Mouse (Mus musculus) kidney, postnatal 0 days (tissue): ENCODE measurements around the gene Ewsr1. TPM values are rescaled to one million over a fixed set of nuclear protein-coding genes. Genes with fewer than 3 reads are reported as not detected.

ENCODE experiments used
- ATAC-seq: fragments of 200-750 bp; cut with Nextera tagmentation; replicated peaks from 2 replicates; pipeline ENCODE4 v1.8.0; 2017; ENCODE audit warnings: low read depth, moderate number of reproducible peaks, moderate TSS enrichment, moderate library complexity; ENCODE audit not compliant: low FRiP score
- DNase-seq: peaks from one replicate; pipeline ENCODE4 v3.0.0-alpha.2; 2016; ENCODE audit warnings: low spot score
- H3K27ac ChIP-seq: fragments of 300-500 bp; sonication (generic); 2 replicates; pipeline ENCODE4 v1.5.1; 2014; ENCODE audit warnings: mild to moderate bottlenecking
- H3K27me3 ChIP-seq: fragments of 300-500 bp; sonication (generic); 2 replicates; pipeline ENCODE4 v1.6.1; 2014; ENCODE audit warnings: low read length, mixed read lengths; ENCODE audit not compliant: insufficient read depth
- H3K36me3 ChIP-seq: fragments of 300-500 bp; sonication (generic); 2 replicates; pipeline ENCODE4 v1.6.1; 2014; ENCODE audit warnings: low read length, mixed read lengths; ENCODE audit not compliant: insufficient read depth
- H3K4me1 ChIP-seq: fragments of 300-500 bp; sonication (generic); replicated peaks from 2 replicates; pipeline ENCODE4 v1.6.1; 2014; ENCODE audit warnings: antibody characterized with exemption, low read length, mixed read lengths; ENCODE audit not compliant: insufficient read depth
- H3K4me2 ChIP-seq: fragments of 300-500 bp; sonication (generic); 2 replicates; pipeline ENCODE4 v1.6.1; 2014; ENCODE audit warnings: mild to moderate bottlenecking, low read length, moderate library complexity, mixed read lengths
- H3K4me3 ChIP-seq: fragments of 300-500 bp; sonication (generic); replicated peaks from 2 replicates; pipeline ENCODE4 v1.5.1; 2014; ENCODE audit warnings: low read depth, low read length
- H3K9ac ChIP-seq: fragments of 300-500 bp; sonication (generic); 2 replicates; pipeline ENCODE4 v1.6.1; 2014; ENCODE audit warnings: low read depth, low read length
- H3K9me3 ChIP-seq: fragments of 300-500 bp; sonication (generic); replicated peaks from 2 replicates; pipeline ENCODE4 v1.6.1; 2016; ENCODE audit warnings: low read length, inconsistent platforms, mixed read lengths
- CTCF ChIP-seq: IDR thresholded peaks from 2 replicates; pipeline ENCODE4 v1.5.1; 2016; ENCODE audit warnings: antibody characterized with exemption, low read depth, mild to moderate bottlenecking, moderate library complexity
- WGBS: fragments of 180-500 bp; shearing (Covaris S2); extraction: QIAGEN DNeasy Blood & Tissue Kit; methylation state at CpG from one replicate; pipeline ENCODE4 v1.1.7; 2014; 5-methylcytosine and 5-hydroxymethylcytosine counted together
- polyA plus RNA-seq: library from polyadenylated mRNA; unstranded; fragments of >200 nt; fragmentation: Nextera tagmentation; extraction: Ambion mirVana; gene quantifications from 2 replicates; pipeline ENCODE4 v1.2.1, GENCODE M21; 2015

Gene Ewsr1
- polyA plus RNA-seq, 1 experiment from 2014 or later, result 477 TPM

GRCm38 (mm10) chr11:5138642-5139041 is 39.6 kb upstream of the Ewsr1 start:
- Histone ChIP-seq H3K27ac (no peak overlapping the region), H3K9ac (no peak overlapping the region), H3K9me3 (no peaks in the 10 kb centered on the region), H3K27me3 (no peaks in the 10 kb centered on the region), H3K4me2 (no peak overlapping the region), H3K4me1 (peaks cover 13% of the 10 kb centered on the region), H3K36me3 (no peaks in the 10 kb centered on the region), H3K4me3 (no peak overlapping the region)
- ATAC-seq (no peak), DNase-seq (no peak)
- 74% methylated on average over 2 of the region's 2 CpGs for WGBS
- no peak for TF ChIP-seq CTCF

GRCm38 (mm10) chr11:5135914-5136313 is 36.8 kb upstream of the Ewsr1 start:
- Histone ChIP-seq H3K4me3 (no peak overlapping the region), H3K27me3 (no peaks in the 10 kb centered on the region), H3K9me3 (no peaks in the 10 kb centered on the region), H3K9ac (no peak overlapping the region), H3K27ac (peak overlapping the region; percentile 66), H3K4me1 (peaks cover 6% of the 10 kb centered on the region), H3K36me3 (peaks cover 5% of the 10 kb centered on the region; the same call in 1 of the 2 replicates), H3K4me2 (no peak overlapping the region)
- WGBS, result 66% methylated on average over 11 of the region's 11 CpGs
- no peak for ATAC-seq
- DNase-seq, result no peak
- TF ChIP-seq CTCF, result no peak

GRCm38 (mm10) chr11:5132751-5133150 is 33.7 kb upstream of the Ewsr1 start:
- no peak overlapping the region for H3K4me2 ChIP-seq
- no peak for TF ChIP-seq CTCF
- no peak overlapping the region for H3K27ac ChIP-seq
- DNase-seq, result no peak
- H3K4me1 ChIP-seq, result peaks cover 18% of the 10 kb centered on the region
- no peak for ATAC-seq
- peaks cover 11% of the 10 kb centered on the region; the same call in 1 of the 2 replicates for H3K36me3 ChIP-seq
- no peaks in the 10 kb centered on the region for H3K9me3 ChIP-seq
- WGBS, result 51% methylated on average over 4 of the region's 4 CpGs
- no peak overlapping the region for H3K9ac ChIP-seq
- no peak overlapping the region for H3K4me3 ChIP-seq
- no peaks in the 10 kb centered on the region for H3K27me3 ChIP-seq

GRCm38 (mm10) chr11:5130111-5130665 is 31.1 kb upstream of the Ewsr1 start:
- H3K36me3 ChIP-seq, result peaks cover 11% of the 10 kb centered on the region; the same call in 1 of the 2 replicates
- no peak overlapping the region for H3K4me2 ChIP-seq
- 53% methylated on average over 4 of the region's 4 CpGs for WGBS
- no peaks in the 10 kb centered on the region for H3K27me3 ChIP-seq
- H3K27ac ChIP-seq, result peak overlapping the region; percentile 47; the same call in 1 of the 2 replicates
- no peak overlapping the region for H3K9ac ChIP-seq
- peaks cover 18% of the 10 kb centered on the region for H3K4me1 ChIP-seq
- H3K4me3 ChIP-seq, result no peak overlapping the region
- TF ChIP-seq CTCF, result no peak
- no peaks in the 10 kb centered on the region for H3K9me3 ChIP-seq
- DNase-seq (no peak), ATAC-seq (peak; percentile 46; the same call in 1 of the 2 replicates)

GRCm38 (mm10) chr11:5129035-5129480 is 30.0 kb upstream of the Ewsr1 start:
- Histone ChIP-seq H3K9ac (no peak overlapping the region), H3K4me3 (no peak overlapping the region), H3K4me1 (peaks cover 18% of the 10 kb centered on the region), H3K9me3 (no peaks in the 10 kb centered on the region), H3K4me2 (no peak overlapping the region), H3K27ac (peak overlapping the region; percentile 47; the same call in 1 of the 2 replicates), H3K27me3 (no peaks in the 10 kb centered on the region), H3K36me3 (peaks cover 11% of the 10 kb centered on the region; the same call in 1 of the 2 replicates)
- ATAC-seq (peak; percentile 68; the same call in 1 of the 2 replicates), DNase-seq (peak; percentile 75)
- WGBS, result 19% methylated on average over 5 of the region's 5 CpGs
- no peak for TF ChIP-seq CTCF

GRCm38 (mm10) chr11:5125713-5126112 is 26.6 kb upstream of the Ewsr1 start:
- WGBS, result 85% methylated on average over 4 of the region's 4 CpGs
- no peak for TF ChIP-seq CTCF
- Histone ChIP-seq H3K4me3 (no peak overlapping the region), H3K9me3 (no peaks in the 10 kb centered on the region), H3K4me1 (peaks cover 18% of the 10 kb centered on the region), H3K4me2 (no peak overlapping the region), H3K36me3 (0 out of 2 replicates have a peak, but pooled peaks cover 9% of the 10 kb centered on the region), H3K9ac (no peak overlapping the region), H3K27ac (no peak overlapping the region), H3K27me3 (no peaks in the 10 kb centered on the region)
- DNase-seq (no peak), ATAC-seq (no peak)
